Mouse (Mus musculus) gastrocnemius, postnatal 4 days (tissue): Measurements from ENCODE around the gene Arl6ip6. TPM values are rescaled to one million over a fixed set of nuclear protein-coding genes. Genes with fewer than 3 reads are reported as not detected.

Experiments used
- total RNA-seq, 2 experiments: library from RNA; stranded (reverse); gene quantifications; 2 replicates each; pipeline ENCODE4 v1.2.3; 2021

Gene Arl6ip6
- total RNA-seq, 2 experiments from 2014 or later: 20.3 to 29.4 TPM

Other genes with a start within 250 kb of the Arl6ip6 start
- 10 to 100 TPM; 58.1 to 73.1 TPM for gene Prpf40a, start 442 bp upstream of the Arl6ip6 start, total RNA-seq